In genomic region chr5:90485597-90485996, GRCm38 (mm10) we compare ENCODE assay signal across 24 mouse cellular contexts. TPM values are rescaled to one million over a fixed set of nuclear protein-coding genes. Genes with fewer than 3 reads are reported as not detected.
DNase-seq lines count a peak whose midpoint lies in the region; ATAC-seq and TF ChIP-seq lines count a peak whose summit lies in the region.
"Had no signal": no experiment of that assay in that cellular context is flagged by ENCODE, and none has a peak within 500 bp of the region (broad histone marks: within the 10 kb centered on the region; RNA-seq: fewer than 3 reads in every experiment).

No protein-coding gene starts in this region.

- no peaks in the 10 kb centered on the region for H3K36me3 ChIP-seq in liver, adult 2 months (ENCODE audit: control insufficient read depth, insufficient read depth, low read length)
- no peaks in the 10 kb centered on the region for H3K36me3 ChIP-seq in liver, embryonic 11.5 days (ENCODE audit: control insufficient read depth, insufficient read depth, low read length)
- H3K36me3 ChIP-seq in liver, embryonic 15.5 days (replicated peaks) = no peaks in the 10 kb centered on the region
- H3K36me3 ChIP-seq: embryonic facial prominence, embryonic 10.5 days; heart, embryonic 15.5 days; hindbrain, embryonic 10.5 days had no signal

- H3K4me2 ChIP-seq in liver, embryonic 11.5 days = no peak overlapping the region
- no peak overlapping the region for H3K4me2 ChIP-seq in liver, embryonic 15.5 days
- H3K4me2 ChIP-seq: forebrain, embryonic 13.5 days; heart, embryonic 11.5 days; heart, embryonic 15.5 days had no signal

- H3K9me3 ChIP-seq in liver, embryonic 11.5 days (ENCODE audit: control insufficient read depth, low read length) = no peaks in the 10 kb centered on the region
- no peaks in the 10 kb centered on the region for H3K9me3 ChIP-seq in liver, embryonic 15.5 days (replicated peaks)
- H3K9me3 ChIP-seq: embryonic facial prominence, embryonic 10.5 days; forebrain, embryonic 13.5 days; heart, embryonic 15.5 days; hindbrain, embryonic 10.5 days had no signal

- H3K9ac ChIP-seq in liver, adult 2 months (ENCODE audit: low read depth, low read length) = 0 out of 2 replicates have a peak overlapping the region, but pooled peaks have one; percentile 36
- no peak overlapping the region for H3K9ac ChIP-seq in liver, embryonic 11.5 days (ENCODE audit: low read depth, low read length)
- H3K9ac ChIP-seq in liver, embryonic 15.5 days = no peak overlapping the region
- H3K9ac ChIP-seq: forebrain, embryonic 13.5 days; forebrain, postnatal 0 days; heart, embryonic 15.5 days had no signal

- DNase-seq in liver, adult 2 months (ENCODE audit: extremely low read depth, low read depth, low spot score) = peak; percentile 97
- DNase-seq in liver = no peak
- no peak for DNase-seq in liver, embryonic 11.5 days (ENCODE audit: low spot score)
- DNase-seq in kidney, postnatal 36 days = no peak
- DNase-seq in cerebellum, adult 9-10 months = no peak
- DNase-seq in layer of hippocampus, adult 9-11 months = no peak
- DNase-seq: adrenal gland, postnatal 14 days; cerebellum, adult 18-20 months; cerebellum, postnatal 10 days; forebrain, postnatal 0 days; gastrocnemius, postnatal 14 days; heart, adult 2 months; heart, postnatal 14 days had no signal

- no peak overlapping the region for H3K4me3 ChIP-seq in liver, adult 2 months (ENCODE audit: insufficient read depth, low read depth, low read length)
- no peak overlapping the region for H3K4me3 ChIP-seq in liver, embryonic 11.5 days (ENCODE audit: low read depth, low read length)
- H3K4me3 ChIP-seq in liver, embryonic 15.5 days (replicated peaks) = no peak overlapping the region
- H3K4me3 ChIP-seq: embryonic facial prominence, embryonic 10.5 days; forebrain, embryonic 13.5 days; heart, adult 2 months; heart, embryonic 15.5 days; hindbrain, embryonic 10.5 days had no signal

- H3K79me2 ChIP-seq in liver, adult 2 months (ENCODE audit: control insufficient read depth, insufficient read depth, low read length) = no peaks in the 10 kb centered on the region

- no peak for TF ChIP-seq POLR2A in liver, adult 2 months (IDR thresholded peaks at IDR 0.05; ENCODE audit: extremely low read depth, insufficient read depth, low read length)

- WGBS in liver, adult 2 months = 24% methylated on average over 7 of the region's 7 CpGs
- WGBS in liver, embryonic 11.5 days = 79% methylated on average over 7 of the region's 7 CpGs
- WGBS in liver, embryonic 15.5 days (ENCODE audit: insufficient replicate concordance) = 64% methylated on average over 7 of the region's 7 CpGs

- peaks cover 13% of the 10 kb centered on the region for H3K4me1 ChIP-seq in liver, adult 2 months (ENCODE audit: control insufficient read depth, insufficient read depth, low read length)
- H3K4me1 ChIP-seq in liver, embryonic 11.5 days (replicated peaks; ENCODE audit: control insufficient read depth, insufficient read depth, low read length) = no peaks in the 10 kb centered on the region
- H3K4me1 ChIP-seq in liver, embryonic 15.5 days (replicated peaks) = no peaks in the 10 kb centered on the region; the same call in 1 of the 2 replicates
- H3K4me1 ChIP-seq: embryonic facial prominence, embryonic 10.5 days; forebrain, embryonic 13.5 days; heart, embryonic 15.5 days; hindbrain, embryonic 10.5 days had no signal

- TF ChIP-seq CTCF in liver, adult 2 months (IDR thresholded peaks at IDR 0.05; ENCODE audit: low read depth, low read length) = no peak

- peak overlapping the region; percentile 77 for H3K27ac ChIP-seq in liver, adult 2 months (replicated peaks; ENCODE audit: insufficient read depth, low read depth, low read length)
- H3K27ac ChIP-seq in liver, embryonic 11.5 days (ENCODE audit: low read depth, low read length) = peak overlapping the region; percentile 44; the same call in 1 of the 2 replicates
- H3K27ac ChIP-seq in liver, embryonic 15.5 days (replicated peaks) = peak overlapping the region; percentile 68; the same call in 1 of the 2 replicates
- H3K27ac ChIP-seq: embryonic facial prominence, embryonic 10.5 days; forebrain, embryonic 13.5 days; heart, adult 2 months; heart, embryonic 15.5 days; hindbrain, embryonic 10.5 days had no signal

- ATAC-seq in liver, embryonic 11.5 days (replicated peaks; ENCODE audit: low FRiP score) = peak; percentile 34
- ATAC-seq in liver, embryonic 15.5 days (ENCODE audit: insufficient read depth) = peak; percentile 34
- ATAC-seq: forebrain, embryonic 13.5 days; forebrain, postnatal 0 days had no signal

- H3K27me3 ChIP-seq in liver, adult 2 months (ENCODE audit: control insufficient read depth, insufficient read depth, low read length) = no peaks in the 10 kb centered on the region
- H3K27me3 ChIP-seq in liver, embryonic 11.5 days (replicated peaks; ENCODE audit: control insufficient read depth, insufficient read depth, low read length) = no peaks in the 10 kb centered on the region
- H3K27me3 ChIP-seq in liver, embryonic 15.5 days = no peaks in the 10 kb centered on the region
- H3K27me3 ChIP-seq: forebrain, embryonic 13.5 days; heart, embryonic 15.5 days had no signal

RNA-seq across cellular contexts. Expression of gene Afp, which starts 4.9 kb away (rescaled TPM):
- 1.3 and 1.9 TPM in 2 replicates for total RNA-seq in liver, adult 2 months (2014; rRNA removed)
- 0.10 and 0.23 TPM in 2 replicates for polyA plus RNA-seq in liver, adult 2 months (2012; rRNA removed)
- 6,352 and 6,971 TPM in 2 replicates for polyA plus RNA-seq in liver, embryonic 11.5 days (2014; fragmentation: Nextera tagmentation; extraction: Ambion mirVana)
- 11,398 and 12,524 TPM in 2 replicates for polyA plus RNA-seq in liver, embryonic 15.5 days (2015; fragmentation: Nextera tagmentation; extraction: Ambion mirVana)
- total RNA-seq: adrenal gland, adult 18-20 months; forebrain, postnatal 0 days; gastrocnemius, adult 18-20 months; gastrocnemius, postnatal 14 days; heart, adult 2 months; heart, postnatal 14 days had no signal
- polyA plus RNA-seq: heart, adult 2 months had no signal

RNA-seq across cellular contexts. Expression of gene Alb, which starts 24.9 kb away (rescaled TPM):
- total RNA-seq in liver, adult 2 months (2014; rRNA removed) = 64,755 and 74,209 TPM in 2 replicates
- 38,500 and 40,596 TPM in 2 replicates for polyA plus RNA-seq in liver, adult 2 months (2012; rRNA removed)
- polyA plus RNA-seq in liver, embryonic 11.5 days (2014; fragmentation: Nextera tagmentation; extraction: Ambion mirVana) = 772 and 788 TPM in 2 replicates
- 4,949 and 6,319 TPM in 2 replicates for polyA plus RNA-seq in liver, embryonic 15.5 days (2015; fragmentation: Nextera tagmentation; extraction: Ambion mirVana)
- total RNA-seq: forebrain, postnatal 0 days; heart, adult 2 months; MEL had no signal
- polyA plus RNA-seq: C2C12; embryonic facial prominence, embryonic 10.5 days; forebrain, embryonic 13.5 days; forebrain, postnatal 0 days; hindbrain, embryonic 10.5 days had no signal

RNA-seq across cellular contexts. Expression of gene Afm, which starts 33.1 kb away (rescaled TPM):
- 233 and 234 TPM in 2 replicates for total RNA-seq in liver, adult 2 months (2014; rRNA removed)
- 108 and 116 TPM in 2 replicates for polyA plus RNA-seq in liver, adult 2 months (2012; rRNA removed)
- polyA plus RNA-seq in liver, embryonic 11.5 days (2014; fragmentation: Nextera tagmentation; extraction: Ambion mirVana) = 8.8 and 11.4 TPM in 2 replicates
- 22.4 and 25.9 TPM in 2 replicates for polyA plus RNA-seq in liver, embryonic 15.5 days (2015; fragmentation: Nextera tagmentation; extraction: Ambion mirVana)
- total RNA-seq: forebrain, postnatal 0 days; gastrocnemius, postnatal 14 days; heart, adult 2 months; heart, postnatal 14 days; MEL had no signal
- polyA plus RNA-seq: C2C12; embryonic facial prominence, embryonic 10.5 days; embryonic facial prominence, embryonic 14.5 days; forebrain, embryonic 13.5 days; forebrain, postnatal 0 days; heart, adult 2 months; heart, embryonic 11.5 days; heart, embryonic 15.5 days; hindbrain, embryonic 10.5 days had no signal

Comparison
In these comparisons a context has a peak if more than half of its experiments do, and no peak if none do; other contexts are left out.
1. RNA of gene Afp, which starts 4.9 kb away (polyA plus RNA-seq): 11,398 to 12,524 TPM in liver, embryonic 15.5 days and 6,352 to 6,971 TPM in liver, embryonic 11.5 days; 0.10 to 0.23 TPM in liver, adult 2 months; every median in the first group is over 1,000 times any median in the second.
2. Peak in every context shown above with its lines, with median percentiles within 50 percentile points of each other: H3K27ac ChIP-seq.